Mouse (Mus musculus): ENCODE measurements at regions not wholly inside any gene's neighbourhood (a gene's known extent, or its start where the extent isn't known, plus 50 kb on each side); places are given as distances from the start of the nearest gene placed in this dataset.
A peak's percentile ranks its signal among the peaks of the same experiment; 100 is the strongest.

GRCm38 (mm10) chr9:116377706-116378105 lies 202.5 kb upstream of the Tgfbr2 start:
- Histone ChIP-seq H3K4me1 (ENCODE audit: control insufficient read depth, insufficient read depth, low read length) (no peaks in the 10 kb centered on the region), H3K4me3 (ENCODE audit: insufficient read depth, low read length) (no peak overlapping the region), H3K27ac (ENCODE audit: insufficient read depth, low read length) (no peak overlapping the region)
- no peak for TF ChIP-seq POLR2A (IDR thresholded peaks at IDR 0.05; ENCODE audit: low read depth, low read length)
- TF ChIP-seq CTCF (IDR thresholded peaks at IDR 0.05; ENCODE audit: borderline replicate concordance, insufficient read depth, low read length) = no peak

- Histone ChIP-seq H3K4me1 (ENCODE audit: control insufficient read depth, insufficient read depth, low read length) (no peaks in the 10 kb centered on the region), H3K4me3 (ENCODE audit: insufficient read depth, low read length) (no peak overlapping the region), H3K27ac (ENCODE audit: insufficient read depth, low read length) (peak overlapping the region; percentile 86)
- TF ChIP-seq POLR2A (IDR thresholded peaks at IDR 0.05; ENCODE audit: low read depth, low read length) (no peak), CTCF (IDR thresholded peaks at IDR 0.05; ENCODE audit: borderline replicate concordance, insufficient read depth, low read length) (no peak)
Measured at GRCm38 (mm10) chr9:116375658-116376357, 200.6 kb upstream of the Tgfbr2 start.

- TF ChIP-seq POLR2A (IDR thresholded peaks at IDR 0.05; ENCODE audit: low read depth, low read length) (no peak), CTCF (IDR thresholded peaks at IDR 0.05; ENCODE audit: borderline replicate concordance, insufficient read depth, low read length) (no peak)
- Histone ChIP-seq H3K4me3 (ENCODE audit: insufficient read depth, low read length) (no peak overlapping the region), H3K4me1 (ENCODE audit: control insufficient read depth, insufficient read depth, low read length) (peaks cover 3% of the 10 kb centered on the region), H3K27ac (ENCODE audit: insufficient read depth, low read length) (no peak overlapping the region)
Measured at GRCm38 (mm10) chr9:116374343-116374742, 199.2 kb upstream of the Tgfbr2 start.

- H3K27ac ChIP-seq (ENCODE audit: insufficient read depth, low read length) = no peak overlapping the region
- TF ChIP-seq POLR2A (IDR thresholded peaks at IDR 0.05; ENCODE audit: low read depth, low read length) (no peak), CTCF (IDR thresholded peaks at IDR 0.05; ENCODE audit: borderline replicate concordance, insufficient read depth, low read length) (no peak)
- no peak overlapping the region for H3K4me3 ChIP-seq (ENCODE audit: insufficient read depth, low read length)
- H3K4me1 ChIP-seq (ENCODE audit: control insufficient read depth, insufficient read depth, low read length) = peaks cover 9% of the 10 kb centered on the region
Measured at GRCm38 (mm10) chr9:116373396-116373795, 198.2 kb upstream of the Tgfbr2 start.

- Histone ChIP-seq H3K27ac (ENCODE audit: insufficient read depth, low read length) (peak overlapping the region; percentile 90), H3K4me1 (ENCODE audit: control insufficient read depth, insufficient read depth, low read length) (peaks cover 9% of the 10 kb centered on the region), H3K4me3 (ENCODE audit: insufficient read depth, low read length) (no peak overlapping the region)
- TF ChIP-seq CTCF (IDR thresholded peaks at IDR 0.05; ENCODE audit: borderline replicate concordance, insufficient read depth, low read length) (no peak), POLR2A (IDR thresholded peaks at IDR 0.05; ENCODE audit: low read depth, low read length) (no peak)
Measured at GRCm38 (mm10) chr9:116369059-116369718, 194.0 kb upstream of the Tgfbr2 start.

- TF ChIP-seq POLR2A (IDR thresholded peaks at IDR 0.05; ENCODE audit: low read depth, low read length) (no peak), CTCF (IDR thresholded peaks at IDR 0.05; ENCODE audit: borderline replicate concordance, insufficient read depth, low read length) (no peak)
- H3K4me3 ChIP-seq (ENCODE audit: insufficient read depth, low read length) = no peak overlapping the region
- H3K4me1 ChIP-seq (ENCODE audit: control insufficient read depth, insufficient read depth, low read length) = peaks cover 9% of the 10 kb centered on the region
- H3K27ac ChIP-seq (ENCODE audit: insufficient read depth, low read length) = no peak overlapping the region
Measured at GRCm38 (mm10) chr9:116366713-116367112, 191.6 kb upstream of the Tgfbr2 start.

- no peak for TF ChIP-seq POLR2A (IDR thresholded peaks at IDR 0.05; ENCODE audit: low read depth, low read length)
- no peak for TF ChIP-seq CTCF (IDR thresholded peaks at IDR 0.05; ENCODE audit: borderline replicate concordance, insufficient read depth, low read length)
- H3K4me3 ChIP-seq (ENCODE audit: insufficient read depth, low read length) = no peak overlapping the region
- H3K4me1 ChIP-seq (ENCODE audit: control insufficient read depth, insufficient read depth, low read length) = peaks cover 9% of the 10 kb centered on the region
- H3K27ac ChIP-seq (ENCODE audit: insufficient read depth, low read length) = no peak overlapping the region
Measured at GRCm38 (mm10) chr9:116366193-116366592, 191.0 kb upstream of the Tgfbr2 start.

- no peak overlapping the region for H3K4me3 ChIP-seq (ENCODE audit: insufficient read depth, low read length)
- H3K27ac ChIP-seq (ENCODE audit: insufficient read depth, low read length) = no peak overlapping the region
- TF ChIP-seq CTCF (IDR thresholded peaks at IDR 0.05; ENCODE audit: borderline replicate concordance, insufficient read depth, low read length) = no peak
- TF ChIP-seq POLR2A (IDR thresholded peaks at IDR 0.05; ENCODE audit: low read depth, low read length) = no peak
- peaks cover 9% of the 10 kb centered on the region for H3K4me1 ChIP-seq (ENCODE audit: control insufficient read depth, insufficient read depth, low read length)
Measured at GRCm38 (mm10) chr9:116365701-116366100, 190.5 kb upstream of the Tgfbr2 start.

GRCm38 (mm10) chr9:116365016-116365685 lies 190.0 kb upstream of the Tgfbr2 start:
- H3K4me3 ChIP-seq (ENCODE audit: insufficient read depth, low read length) = no peak overlapping the region
- H3K27ac ChIP-seq (ENCODE audit: insufficient read depth, low read length) = no peak overlapping the region
- H3K4me1 ChIP-seq (ENCODE audit: control insufficient read depth, insufficient read depth, low read length) = peaks cover 9% of the 10 kb centered on the region

GRCm38 (mm10) chr9:116361092-116361491 lies 185.9 kb upstream of the Tgfbr2 start:
- H3K4me3 ChIP-seq (ENCODE audit: insufficient read depth, low read length) = no peak overlapping the region
- H3K4me1 ChIP-seq (ENCODE audit: control insufficient read depth, insufficient read depth, low read length) = peaks cover 4% of the 10 kb centered on the region; the same call in 1 of the 2 replicates
- no peak overlapping the region for H3K27ac ChIP-seq (ENCODE audit: insufficient read depth, low read length)
- TF ChIP-seq POLR2A (IDR thresholded peaks at IDR 0.05; ENCODE audit: low read depth, low read length) (no peak), CTCF (IDR thresholded peaks at IDR 0.05; ENCODE audit: borderline replicate concordance, insufficient read depth, low read length) (no peak)

More at GRCm38 (mm10) chr9:116365016-116365685, 190.0 kb upstream of the Tgfbr2 start:
- no peak for TF ChIP-seq CTCF (IDR thresholded peaks at IDR 0.05; ENCODE audit: borderline replicate concordance, insufficient read depth, low read length)
- no peak for TF ChIP-seq POLR2A (IDR thresholded peaks at IDR 0.05; ENCODE audit: low read depth, low read length)

Measured in embryonic fibroblast, embryonic 13.5 days (primary cell).